Mouse (Mus musculus): ENCODE results near the gene Spata25. TPM values are rescaled to one million over a fixed set of nuclear protein-coding genes. Genes with fewer than 3 reads are reported as not detected.
"Not testable (repeated sequence)": the region's sequence is repeated elsewhere in the genome, so short reads cannot be mapped to it uniquely, and the experiment has no call there.

The Spata25 gene
- polyA plus RNA-seq, 1 experiment from 2014 or later = not detected

DNA sequence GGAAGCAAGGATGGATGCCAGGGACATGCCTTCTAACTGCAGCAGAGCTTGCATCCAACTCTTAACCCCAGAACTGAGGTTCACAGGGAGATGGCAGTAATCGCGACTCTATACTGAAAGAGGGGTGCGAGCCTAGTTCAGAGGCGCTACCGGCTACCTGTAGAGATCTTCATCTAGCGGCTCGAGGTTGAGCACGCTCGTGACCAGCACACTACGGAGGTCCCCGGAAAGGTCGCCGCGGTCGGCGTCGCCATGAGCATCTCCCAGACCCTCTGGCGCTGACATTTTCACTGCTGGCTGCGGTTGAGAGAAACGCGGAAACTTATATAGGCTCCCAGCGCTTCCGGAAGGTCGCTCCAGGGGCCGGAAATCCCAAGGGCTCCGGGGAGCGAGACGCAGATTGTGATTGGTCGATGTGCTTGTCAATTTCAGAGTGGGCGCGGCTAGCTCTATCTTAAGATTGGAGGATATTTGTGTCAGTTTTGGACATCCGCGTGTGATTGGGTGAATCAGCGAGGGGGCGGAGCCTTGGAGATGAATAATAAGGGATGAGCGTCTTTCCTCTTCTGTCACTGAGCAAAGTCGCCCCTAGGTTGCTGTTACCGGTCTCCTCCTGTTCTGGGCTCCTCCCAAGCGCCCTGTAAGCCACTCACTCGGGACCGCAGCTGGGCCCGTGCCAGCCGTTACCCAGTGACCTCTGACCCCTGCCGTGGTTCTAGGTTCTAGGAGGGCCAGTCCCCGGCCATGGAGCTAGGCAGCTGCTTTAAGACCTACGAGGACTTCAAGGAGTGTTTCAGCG, 23.6 kb downstream of the Spata25 start, which contains the start of the genes Acot8 and Zswim3:
TSS of gene Acot8 (minus strand) at position 350 of the 799 bp plus-strand sequence.
TSS of gene Zswim3 (plus strand) at position 566 of the 799 bp plus-strand sequence.
- Histone ChIP-seq H3K9me3 (ENCODE audit: control insufficient read depth, low read length) (no peaks in the 10 kb centered on the region), H3K27ac (ENCODE audit: low read depth, low read length) (peak within 1 kb of the TSS; percentile 76), H3K36me3 (ENCODE audit: control insufficient read depth, insufficient read depth, low read length) (no peaks in the 10 kb centered on the region), H3K4me3 (ENCODE audit: low read depth, low read length) (peak within 1 kb of the TSS; percentile 75), H3K9ac (ENCODE audit: low read length) (peak within 1 kb of the TSS; percentile 75), H3K4me2 (ENCODE audit: low read depth) (peak within 1 kb of the TSS; percentile 75), H3K27me3 (ENCODE audit: control insufficient read depth, insufficient read depth, low read length) (no peaks in the 10 kb centered on the region), H3K4me1 (ENCODE audit: control insufficient read depth, insufficient read depth, low read length) (peaks cover 7% of the 10 kb centered on the region)
- DNase-seq (ENCODE audit: low spot score) (peak; percentile 98), ATAC-seq (ENCODE audit: insufficient read depth, low FRiP score, low TSS enrichment) (peak; percentile 95)
- WGBS = under 1% methylated on average over 47 of the region's 47 CpGs

DNA sequence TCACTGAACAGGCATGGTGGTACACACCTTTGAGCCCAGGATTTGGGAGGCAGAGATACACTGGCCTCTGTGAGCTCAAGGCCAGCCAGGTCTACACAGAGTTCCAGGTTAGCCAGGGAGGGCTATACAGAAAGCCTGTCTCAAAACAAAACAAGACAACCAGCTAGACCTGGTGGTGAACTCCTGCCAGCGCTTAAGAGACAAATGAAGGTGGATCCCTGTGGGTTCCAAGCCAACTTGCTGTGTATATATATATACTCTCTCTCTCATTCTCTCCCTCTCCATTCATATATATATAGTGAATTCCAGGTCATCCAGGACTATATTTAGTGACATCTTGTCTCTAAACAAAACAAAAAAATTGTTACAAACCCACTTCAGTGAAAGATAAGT, 24.4 kb downstream of the Spata25 start:
- 54% methylated on average over 1 of the region's 1 CpGs for WGBS
- no peak for DNase-seq (ENCODE audit: low spot score)
- no peaks in the 10 kb centered on the region for H3K36me3 ChIP-seq (ENCODE audit: control insufficient read depth, insufficient read depth, low read length)
- no peak for ATAC-seq (ENCODE audit: insufficient read depth, low FRiP score, low TSS enrichment)
- H3K27me3 ChIP-seq (ENCODE audit: control insufficient read depth, insufficient read depth, low read length) = no peaks in the 10 kb centered on the region
- no peak overlapping the region for H3K27ac ChIP-seq (ENCODE audit: low read depth, low read length)
- H3K9me3 ChIP-seq (ENCODE audit: control insufficient read depth, low read length) = no peaks in the 10 kb centered on the region
- peaks cover 7% of the 10 kb centered on the region for H3K4me1 ChIP-seq (ENCODE audit: control insufficient read depth, insufficient read depth, low read length)
- peak overlapping the region; percentile 75 for H3K9ac ChIP-seq (ENCODE audit: low read length)
- H3K4me3 ChIP-seq (ENCODE audit: low read depth, low read length) = peak overlapping the region; percentile 75
- H3K4me2 ChIP-seq (ENCODE audit: low read depth) = peak overlapping the region; percentile 75

DNA sequence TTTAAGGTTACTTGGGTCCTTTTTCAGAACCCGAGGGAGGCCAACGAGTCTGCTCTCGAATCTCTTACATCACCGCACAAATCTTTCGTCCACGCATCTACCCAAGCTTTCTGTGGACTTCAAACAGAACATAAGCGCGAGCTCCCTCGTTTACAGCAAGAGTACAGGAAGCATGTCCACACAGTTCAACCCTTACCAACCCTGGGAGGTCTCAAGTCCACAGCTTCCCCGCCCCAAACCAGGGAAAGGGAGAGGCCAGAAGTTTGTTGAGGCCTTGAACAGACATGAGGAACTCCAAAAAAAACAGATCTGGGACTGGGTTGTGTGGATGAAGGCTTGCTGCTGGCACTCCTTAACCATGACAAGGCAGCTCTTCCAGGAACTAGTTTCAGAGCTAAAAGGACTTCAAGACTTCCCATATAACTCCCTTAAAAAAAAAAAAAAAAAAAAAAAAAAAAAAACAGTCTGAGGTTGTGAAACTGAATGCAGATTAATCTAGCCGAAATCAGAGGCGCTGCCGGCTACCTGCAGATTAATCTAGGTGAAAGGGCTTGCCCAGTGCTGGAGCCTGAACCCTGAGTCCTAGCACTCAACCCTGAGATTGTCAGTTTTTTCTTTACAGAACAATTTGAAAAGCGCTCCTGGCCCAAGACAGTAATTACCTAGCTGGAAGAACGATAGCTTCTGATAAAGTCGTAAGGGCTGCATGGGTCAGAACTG, 25.0 kb downstream of the Spata25 start:
- Histone ChIP-seq H3K4me1 (ENCODE audit: control insufficient read depth, insufficient read depth, low read length) (peaks cover 7% of the 10 kb centered on the region), H3K4me2 (ENCODE audit: low read depth) (peak overlapping the region; percentile 75), H3K9ac (ENCODE audit: low read length) (peak overlapping the region; percentile 75; the same call in 1 of the 2 replicates), H3K27ac (ENCODE audit: low read depth, low read length) (no peak overlapping the region), H3K9me3 (ENCODE audit: control insufficient read depth, low read length) (no peaks in the 10 kb centered on the region), H3K4me3 (ENCODE audit: low read depth, low read length) (peak overlapping the region; percentile 75; the same call in 1 of the 2 replicates), H3K36me3 (ENCODE audit: control insufficient read depth, insufficient read depth, low read length) (no peaks in the 10 kb centered on the region), H3K27me3 (ENCODE audit: control insufficient read depth, insufficient read depth, low read length) (no peaks in the 10 kb centered on the region)
- 92% methylated on average over 16 of the region's 16 CpGs for WGBS
- ATAC-seq (ENCODE audit: insufficient read depth, low FRiP score, low TSS enrichment) = no peak
- no peak for DNase-seq (ENCODE audit: low spot score)

DNA sequence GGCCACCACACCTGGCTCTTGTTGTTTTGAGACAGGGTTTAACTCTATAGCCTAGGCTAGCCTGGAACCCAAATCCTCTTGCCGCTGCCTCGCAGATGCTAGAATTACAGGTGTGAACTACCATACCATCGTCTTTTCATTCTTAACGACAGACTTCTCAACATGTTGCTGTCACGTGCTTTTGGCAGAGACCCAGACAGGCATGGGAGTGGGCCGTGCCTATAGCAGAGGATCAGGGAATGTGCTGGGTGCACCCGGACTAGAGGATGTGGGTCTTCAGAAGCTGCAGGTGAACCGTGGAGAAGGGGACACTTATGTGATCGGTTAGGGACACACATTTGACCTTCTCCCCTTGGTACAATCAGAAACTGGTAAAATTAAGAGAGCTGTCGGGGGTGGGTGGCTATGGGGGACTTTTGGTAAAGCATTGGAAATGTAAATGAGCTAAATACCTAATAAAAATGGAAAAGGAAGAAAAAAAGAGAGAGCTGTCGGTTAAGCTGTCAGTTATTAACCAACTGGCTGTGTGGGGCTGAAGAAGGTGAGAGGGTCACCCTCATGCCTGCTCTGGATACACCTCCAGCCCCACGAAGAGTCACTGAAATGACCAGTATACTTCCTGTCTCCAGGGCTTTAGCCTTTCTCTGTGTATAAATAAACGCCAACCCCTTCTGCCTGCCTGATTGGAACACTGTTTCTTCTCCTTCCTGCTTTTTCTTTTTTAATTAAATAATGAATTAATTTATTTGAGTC, 27.9 kb downstream of the Spata25 start:
- no peak overlapping the region for H3K4me2 ChIP-seq (ENCODE audit: low read depth)
- H3K27me3 ChIP-seq (ENCODE audit: control insufficient read depth, insufficient read depth, low read length) = no peaks in the 10 kb centered on the region
- no peak for DNase-seq (ENCODE audit: low spot score)
- ATAC-seq (ENCODE audit: insufficient read depth, low FRiP score, low TSS enrichment) = no peak
- no peaks in the 10 kb centered on the region for H3K9me3 ChIP-seq (ENCODE audit: control insufficient read depth, low read length)
- H3K36me3 ChIP-seq (ENCODE audit: control insufficient read depth, insufficient read depth, low read length) = 0 out of 2 replicates have a peak, but pooled peaks cover 2% of the 10 kb centered on the region
- WGBS = 94% methylated on average over 13 of the region's 13 CpGs
- peaks cover 7% of the 10 kb centered on the region for H3K4me1 ChIP-seq (ENCODE audit: control insufficient read depth, insufficient read depth, low read length)
- H3K9ac ChIP-seq (ENCODE audit: low read length) = no peak overlapping the region
- H3K4me3 ChIP-seq (ENCODE audit: low read depth, low read length) = no peak overlapping the region
- no peak overlapping the region for H3K27ac ChIP-seq (ENCODE audit: low read depth, low read length)

DNA sequence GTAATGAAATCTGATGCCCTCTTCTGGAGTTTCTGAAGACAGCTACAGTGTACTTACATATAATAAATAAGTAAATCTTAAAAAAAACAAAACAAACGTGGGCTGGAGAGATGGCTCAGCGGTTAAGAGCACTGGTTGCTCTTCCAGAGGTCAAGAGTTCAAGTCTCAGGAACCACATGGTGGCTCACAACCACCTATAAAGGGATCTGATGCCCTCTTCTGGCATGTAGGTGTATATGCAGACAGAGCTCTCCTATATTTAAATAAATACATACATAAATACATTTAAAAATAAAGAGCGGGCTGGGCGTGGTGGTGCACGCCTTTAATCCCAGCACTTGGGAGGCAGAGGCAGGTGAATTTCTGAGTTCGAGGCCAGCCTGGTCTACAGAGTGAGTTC, 29.8 kb downstream of the Spata25 start:
- H3K27ac ChIP-seq (ENCODE audit: low read depth, low read length); H3K4me1 ChIP-seq (ENCODE audit: control insufficient read depth, insufficient read depth, low read length); ATAC-seq (ENCODE audit: insufficient read depth, low FRiP score, low TSS enrichment); H3K36me3 ChIP-seq (ENCODE audit: control insufficient read depth, insufficient read depth, low read length); H3K4me2 ChIP-seq (ENCODE audit: low read depth); DNase-seq (ENCODE audit: low spot score); H3K9me3 ChIP-seq (ENCODE audit: control insufficient read depth, low read length); H3K27me3 ChIP-seq (ENCODE audit: control insufficient read depth, insufficient read depth, low read length); H3K9ac ChIP-seq (ENCODE audit: low read length); H3K4me3 ChIP-seq (ENCODE audit: low read depth, low read length): not testable (repeated sequence)
- 81% methylated on average over 6 of the region's 6 CpGs for whole genome bisulfite sequencing

DNA sequence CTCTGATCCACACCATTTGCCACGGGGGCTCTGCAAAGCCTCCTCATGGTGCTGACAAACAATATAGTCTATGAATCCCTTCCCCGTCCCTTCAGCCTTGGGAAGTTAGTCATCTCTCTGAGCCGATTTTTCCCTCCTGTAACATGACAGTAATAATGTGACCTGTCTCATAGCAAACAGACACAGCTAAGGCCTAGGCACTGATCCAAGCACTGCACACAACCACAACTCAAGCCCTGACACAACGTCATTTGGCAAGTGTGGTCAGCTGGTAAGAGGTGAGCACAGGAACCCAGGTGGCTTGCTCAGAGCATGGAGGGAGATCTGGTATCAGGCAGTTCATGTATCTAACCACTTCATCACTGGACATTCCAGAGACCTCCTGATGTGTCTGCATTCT, 32.5 kb downstream of the Spata25 start:
- no peak overlapping the region for H3K4me2 ChIP-seq (ENCODE audit: low read depth)
- WGBS = 90% methylated on average over 4 of the region's 4 CpGs
- ATAC-seq (ENCODE audit: insufficient read depth, low FRiP score, low TSS enrichment) (no peak), DNase-seq (ENCODE audit: low spot score) (no peak)
- peaks cover 4% of the 10 kb centered on the region; the same call in 1 of the 2 replicates for H3K36me3 ChIP-seq (ENCODE audit: control insufficient read depth, insufficient read depth, low read length)
- H3K9ac ChIP-seq (ENCODE audit: low read length) = no peak overlapping the region
- no peak overlapping the region for H3K27ac ChIP-seq (ENCODE audit: low read depth, low read length)
- no peak overlapping the region for H3K4me3 ChIP-seq (ENCODE audit: low read depth, low read length)
- H3K27me3 ChIP-seq (ENCODE audit: control insufficient read depth, insufficient read depth, low read length) = no peaks in the 10 kb centered on the region
- H3K4me1 ChIP-seq (ENCODE audit: control insufficient read depth, insufficient read depth, low read length) = no peaks in the 10 kb centered on the region
- H3K9me3 ChIP-seq (ENCODE audit: control insufficient read depth, low read length) = no peaks in the 10 kb centered on the region

DNA sequence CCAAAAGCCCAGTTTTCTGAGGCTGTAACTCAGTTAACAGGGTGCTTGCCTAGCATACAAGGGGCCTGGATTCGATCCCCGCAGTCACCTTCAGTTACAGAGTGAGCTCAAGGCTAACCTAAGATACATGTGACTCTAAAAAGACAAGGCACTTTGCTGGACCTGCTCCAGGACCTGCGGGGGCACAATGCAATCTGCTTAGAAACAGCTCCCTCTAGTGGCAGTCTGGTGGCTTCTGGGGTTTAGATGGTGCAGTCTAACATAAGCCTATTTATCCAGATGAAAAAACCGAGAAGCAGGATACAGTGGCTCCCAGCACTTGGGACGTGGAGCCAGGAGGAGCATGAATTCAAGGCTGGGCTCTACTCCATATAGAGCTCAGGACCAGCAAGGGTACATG, 34.0 kb downstream of the Spata25 start:
- no peaks in the 10 kb centered on the region for H3K9me3 ChIP-seq (ENCODE audit: control insufficient read depth, low read length)
- ATAC-seq (ENCODE audit: insufficient read depth, low FRiP score, low TSS enrichment) = peak; percentile 67; the same call in 1 of the 2 replicates
- no peak overlapping the region for H3K9ac ChIP-seq (ENCODE audit: low read length)
- WGBS = 38% methylated on average over 5 of the region's 5 CpGs
- H3K4me2 ChIP-seq (ENCODE audit: low read depth) = no peak overlapping the region
- H3K36me3 ChIP-seq (ENCODE audit: control insufficient read depth, insufficient read depth, low read length) = peaks cover 4% of the 10 kb centered on the region; the same call in 1 of the 2 replicates
- H3K27ac ChIP-seq (ENCODE audit: low read depth, low read length) = no peak overlapping the region
- no peak overlapping the region for H3K4me3 ChIP-seq (ENCODE audit: low read depth, low read length)
- peak; percentile 82 for DNase-seq (ENCODE audit: low spot score)
- H3K4me1 ChIP-seq (ENCODE audit: control insufficient read depth, insufficient read depth, low read length) = no peaks in the 10 kb centered on the region
- no peaks in the 10 kb centered on the region for H3K27me3 ChIP-seq (ENCODE audit: control insufficient read depth, insufficient read depth, low read length)

DNA sequence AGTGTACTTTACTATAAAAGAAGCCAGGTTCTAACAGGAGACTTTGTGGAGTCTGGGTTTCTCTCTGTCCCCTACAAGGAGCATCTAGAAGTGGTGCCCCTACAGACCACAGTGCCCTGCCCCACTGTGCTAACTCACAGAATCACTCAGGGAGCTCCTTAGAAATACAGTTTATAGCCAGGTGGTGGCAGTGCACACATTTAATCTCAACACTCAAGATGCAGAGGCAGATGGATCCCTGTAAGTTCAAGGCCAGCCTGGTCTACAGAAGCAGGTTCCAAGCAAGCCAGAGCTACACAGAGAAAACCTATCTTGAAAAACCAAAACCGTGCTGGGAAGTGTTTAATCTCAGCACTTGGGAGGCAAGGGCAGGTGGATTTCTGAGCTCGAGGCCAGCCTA, 34.6 kb downstream of the Spata25 start:
- WGBS = 93% methylated on average over 2 of the region's 2 CpGs
- Histone ChIP-seq H3K36me3 (ENCODE audit: control insufficient read depth, insufficient read depth, low read length) (peaks cover 4% of the 10 kb centered on the region; the same call in 1 of the 2 replicates), H3K27me3 (ENCODE audit: control insufficient read depth, insufficient read depth, low read length) (no peaks in the 10 kb centered on the region), H3K27ac (ENCODE audit: low read depth, low read length) (no peak overlapping the region), H3K4me3 (ENCODE audit: low read depth, low read length) (no peak overlapping the region), H3K4me1 (ENCODE audit: control insufficient read depth, insufficient read depth, low read length) (no peaks in the 10 kb centered on the region), H3K4me2 (ENCODE audit: low read depth) (no peak overlapping the region), H3K9me3 (ENCODE audit: control insufficient read depth, low read length) (no peaks in the 10 kb centered on the region), H3K9ac (ENCODE audit: low read length) (no peak overlapping the region)
- DNase-seq (ENCODE audit: low spot score) (no peak), ATAC-seq (ENCODE audit: insufficient read depth, low FRiP score, low TSS enrichment) (no peak)
